Mouse (Mus musculus): Measurements from ENCODE around the gene Havcr1. TPM values are rescaled to one million over a fixed set of nuclear protein-coding genes. Genes with fewer than 3 reads are reported as not detected.
"Not testable (repeated sequence)": the region's sequence is repeated elsewhere in the genome, so short reads cannot be mapped to it uniquely, and the experiment has no call there.

Gene Havcr1
- polyA plus RNA-seq (2012; fragmentation: generic; extraction: Trizol) = not detected
- long read RNA-seq, experiment 1 = 0 reads
- long read RNA-seq, experiment 2 = 0 reads

GRCm38 (mm10) chr11:46735076-46735475 is at the start of gene Havcr1:
Gene Havcr1, plus strand, starts transcription at chr11:46735080.
- H3K79me3 ChIP-seq (ENCODE audit: low read depth) = not testable (repeated sequence)

GRCm38 (mm10) chr11:46690136-46690535 is 44.7 kb upstream of the Havcr1 start:
- Histone ChIP-seq H3K79me2 (ENCODE audit: control insufficient read depth, insufficient read depth) (no peaks in the 10 kb centered on the region), H3K4me3 (ENCODE audit: insufficient read depth, poor library complexity, severe bottlenecking) (no peak overlapping the region), H3K79me3 (ENCODE audit: low read depth) (no peaks in the 10 kb centered on the region), H3K27me3 (ENCODE audit: control insufficient read depth, insufficient read depth, insufficient read length) (no peaks in the 10 kb centered on the region), H3ac (ENCODE audit: control insufficient read depth, insufficient read length, low read depth) (no peak overlapping the region), H3K36me3 (ENCODE audit: control insufficient read depth, insufficient read depth) (no peaks in the 10 kb centered on the region)
- TF ChIP-seq CTCF (IDR thresholded peaks at IDR 0.05; ENCODE audit: control insufficient read depth, insufficient read depth, insufficient read length) (no peak), MAX (IDR thresholded peaks at IDR 0.05) (no peak), MYOD1 (IDR thresholded peaks at IDR 0.05; ENCODE audit: control insufficient read depth, insufficient read length, low read depth) (no peak), CEBPB (IDR thresholded peaks at IDR 0.05; ENCODE audit: low read depth) (no peak), FOSL1 (IDR thresholded peaks at IDR 0.05; ENCODE audit: insufficient read depth, low read length, poor library complexity, severe bottlenecking) (no peak), USF1 (IDR thresholded peaks at IDR 0.05; ENCODE audit: low read depth) (no peak)

More at GRCm38 (mm10) chr11:46735076-46735475, at the start of gene Havcr1:
- H3K27me3 ChIP-seq (ENCODE audit: control insufficient read depth, insufficient read depth, insufficient read length); H3K4me3 ChIP-seq (ENCODE audit: insufficient read depth, poor library complexity, severe bottlenecking); H3K36me3 ChIP-seq (ENCODE audit: control insufficient read depth, insufficient read depth); H3ac ChIP-seq (ENCODE audit: control insufficient read depth, insufficient read length, low read depth); H3K79me2 ChIP-seq (ENCODE audit: control insufficient read depth, insufficient read depth): not testable (repeated sequence)

GRCm38 (mm10) chr11:46695849-46696248 is 39.0 kb upstream of the Havcr1 start:
- not testable (repeated sequence) for H3K27me3 ChIP-seq (ENCODE audit: control insufficient read depth, insufficient read depth, insufficient read length); H3K36me3 ChIP-seq (ENCODE audit: control insufficient read depth, insufficient read depth); H3ac ChIP-seq (ENCODE audit: control insufficient read depth, insufficient read length, low read depth); H3K79me2 ChIP-seq (ENCODE audit: control insufficient read depth, insufficient read depth); H3K79me3 ChIP-seq (ENCODE audit: low read depth); H3K4me3 ChIP-seq (ENCODE audit: insufficient read depth, poor library complexity, severe bottlenecking)

GRCm38 (mm10) chr11:46697433-46698277 is 37.2 kb upstream of the Havcr1 start:
- Histone ChIP-seq H3K79me2 (ENCODE audit: control insufficient read depth, insufficient read depth) (no peaks in the 10 kb centered on the region), H3K36me3 (ENCODE audit: control insufficient read depth, insufficient read depth) (no peaks in the 10 kb centered on the region), H3K79me3 (ENCODE audit: low read depth) (no peaks in the 10 kb centered on the region), H3ac (ENCODE audit: control insufficient read depth, insufficient read length, low read depth) (no peak overlapping the region), H3K27me3 (ENCODE audit: control insufficient read depth, insufficient read depth, insufficient read length) (no peaks in the 10 kb centered on the region), H3K4me3 (ENCODE audit: insufficient read depth, poor library complexity, severe bottlenecking) (no peak overlapping the region)
- no peak for TF ChIP-seq FOSL1 (IDR thresholded peaks at IDR 0.05; ENCODE audit: insufficient read depth, low read length, poor library complexity, severe bottlenecking)
- no peak for TF ChIP-seq MAX (IDR thresholded peaks at IDR 0.05)
- no peak for TF ChIP-seq MYOD1 (IDR thresholded peaks at IDR 0.05; ENCODE audit: control insufficient read depth, insufficient read length, low read depth)
- TF ChIP-seq CTCF (IDR thresholded peaks at IDR 0.05; ENCODE audit: control insufficient read depth, insufficient read depth, insufficient read length) = no peak
- TF ChIP-seq MYOG (IDR thresholded peaks at IDR 0.05; ENCODE audit: control insufficient read depth, extremely low read depth, insufficient read length) = no peak
- no peak for TF ChIP-seq USF1 (IDR thresholded peaks at IDR 0.05; ENCODE audit: low read depth)
- no peak for TF ChIP-seq CEBPB (IDR thresholded peaks at IDR 0.05; ENCODE audit: low read depth)

- no peaks in the 10 kb centered on the region for H3K79me2 ChIP-seq (ENCODE audit: control insufficient read depth, insufficient read depth)
- no peak overlapping the region for H3K4me3 ChIP-seq (ENCODE audit: insufficient read depth, poor library complexity, severe bottlenecking)
- TF ChIP-seq USF1 (IDR thresholded peaks at IDR 0.05; ENCODE audit: low read depth) (no peak), CEBPB (IDR thresholded peaks at IDR 0.05; ENCODE audit: low read depth) (no peak), MYOD1 (IDR thresholded peaks at IDR 0.05; ENCODE audit: control insufficient read depth, insufficient read length, low read depth) (no peak), FOSL1 (IDR thresholded peaks at IDR 0.05; ENCODE audit: insufficient read depth, low read length, poor library complexity, severe bottlenecking) (no peak), MAX (IDR thresholded peaks at IDR 0.05) (no peak), MYOG (IDR thresholded peaks at IDR 0.05; ENCODE audit: control insufficient read depth, extremely low read depth, insufficient read length) (no peak), CTCF (IDR thresholded peaks at IDR 0.05; ENCODE audit: control insufficient read depth, insufficient read depth, insufficient read length) (no peak)
- no peaks in the 10 kb centered on the region for H3K36me3 ChIP-seq (ENCODE audit: control insufficient read depth, insufficient read depth)
- no peaks in the 10 kb centered on the region for H3K79me3 ChIP-seq (ENCODE audit: low read depth)
- no peaks in the 10 kb centered on the region for H3K27me3 ChIP-seq (ENCODE audit: control insufficient read depth, insufficient read depth, insufficient read length)
- no peak overlapping the region for H3ac ChIP-seq (ENCODE audit: control insufficient read depth, insufficient read length, low read depth)
Measured at GRCm38 (mm10) chr11:46698278-46698655, 36.6 kb upstream of the Havcr1 start.

GRCm38 (mm10) chr11:46698830-46699229 is 36.0 kb upstream of the Havcr1 start:
- H3K79me3 ChIP-seq (ENCODE audit: low read depth) = no peaks in the 10 kb centered on the region
- no peak overlapping the region for H3ac ChIP-seq (ENCODE audit: control insufficient read depth, insufficient read length, low read depth)
- no peak for TF ChIP-seq MYOG (IDR thresholded peaks at IDR 0.05; ENCODE audit: control insufficient read depth, extremely low read depth, insufficient read length)
- H3K4me3 ChIP-seq (ENCODE audit: insufficient read depth, poor library complexity, severe bottlenecking) = no peak overlapping the region
- no peaks in the 10 kb centered on the region for H3K79me2 ChIP-seq (ENCODE audit: control insufficient read depth, insufficient read depth)
- no peaks in the 10 kb centered on the region for H3K36me3 ChIP-seq (ENCODE audit: control insufficient read depth, insufficient read depth)
- no peaks in the 10 kb centered on the region for H3K27me3 ChIP-seq (ENCODE audit: control insufficient read depth, insufficient read depth, insufficient read length)
